Mouse (Mus musculus) spleen, adult 2 months (tissue): ENCODE measurements around the gene Itga5. TPM values are rescaled to one million over a fixed set of nuclear protein-coding genes. Genes with fewer than 3 reads are reported as not detected.

ENCODE experiments used
- DNase-seq, 2 experiments: peaks; one replicate each; pipeline versions ENCODE4 v3.0.0 to v3.0.0-alpha.2; 2012 to 2021; ENCODE audit warnings: low spot score in 2 of 2, low read depth in 1 of 2
- H3K27ac ChIP-seq: fragments of 200-500 bp; 2 replicates; pipeline ENCODE4 v1.5.1; 2012; ENCODE audit warnings: low read length, inconsistent platforms; ENCODE audit not compliant: insufficient read depth
- H3K27me3 ChIP-seq: fragments of 200-500 bp; 2 replicates; pipeline ENCODE4 v1.6.1; 2012; ENCODE audit warnings: mild to moderate bottlenecking, moderate library complexity, low read length, inconsistent platforms; ENCODE audit not compliant: control insufficient read depth, insufficient read depth
- H3K36me3 ChIP-seq: fragments of 200-500 bp; 2 replicates; pipeline ENCODE4 v1.6.1; 2012; ENCODE audit warnings: mild to moderate bottlenecking, low read length, inconsistent platforms; ENCODE audit not compliant: control insufficient read depth, insufficient read depth
- H3K4me1 ChIP-seq: fragments of 200-500 bp; 2 replicates; pipeline ENCODE4 v1.6.1; 2011; ENCODE audit warnings: inconsistent platforms; ENCODE audit not compliant: control insufficient read depth, insufficient read depth, insufficient read length
- H3K4me3 ChIP-seq: fragments of 200-500 bp; 2 replicates; pipeline ENCODE4 v1.5.1; 2011; ENCODE audit warnings: mild to moderate bottlenecking, inconsistent platforms; ENCODE audit not compliant: insufficient read depth, insufficient read length; ENCODE audit errors: extremely low read depth
- CTCF ChIP-seq: fragments of 200-500 bp; IDR thresholded peaks from 2 replicates; pipeline ENCODE4 v1.5.1; 2011; ENCODE audit warnings: mild to moderate bottlenecking, inconsistent platforms; ENCODE audit not compliant: insufficient read depth, insufficient read length, insufficient replicate concordance; ENCODE audit errors: extremely low read depth
- POLR2A ChIP-seq: fragments of 200-500 bp; IDR thresholded peaks from 2 replicates; pipeline ENCODE4 v1.6.1; 2011; ENCODE audit warnings: low read depth, low read length, inconsistent platforms
- WGBS: fragments of 180-500 bp; shearing (Covaris S2); methylation state at CpG from one replicate; pipeline ENCODE4 v1.1.7; 2018; 5-methylcytosine and 5-hydroxymethylcytosine counted together
- polyA plus RNA-seq: library from polyadenylated mRNA; depleted of rRNA; stranded (reverse); fragments of >200 nt; gene quantifications from 2 replicates; pipeline ENCODE4 v1.2.3, GENCODE M21; 2012

Itga5 gene
- polyA plus RNA-seq, 1 experiment = 8.0 TPM

- Histone ChIP-seq H3K27ac (no peak overlapping the region), H3K27me3 (no peaks in the 10 kb centered on the region), H3K36me3 (peaks cover 6% of the 10 kb centered on the region), H3K4me1 (no peaks in the 10 kb centered on the region), H3K4me3 (no peak overlapping the region)
- 43% methylated on average over 18 of the region's 18 CpGs for WGBS
- TF ChIP-seq CTCF = peak; percentile 17; the same call in 1 of the 2 replicates
- no peak for TF ChIP-seq POLR2A
- DNase-seq = peak in 1 of 2 experiments; percentile 37
These were observed 53.0 kb downstream of the Itga5 start for GRCm38 (mm10) chr15:103313495-103314095.

GRCm38 (mm10) chr15:103310365-103310910, 56.1 kb downstream of the Itga5 start, which contains the start of gene Gpr84:
Gpr84 (minus strand) TSS chr15:103310612.
- no peaks in the 10 kb centered on the region; the same call in 1 of the 2 replicates for H3K36me3 ChIP-seq
- H3K4me3 ChIP-seq = no peak within 1 kb of the TSS
- peaks cover 2% of the 10 kb centered on the region; the same call in 1 of the 2 replicates for H3K4me1 ChIP-seq
- 7% methylated on average over 6 of the region's 6 CpGs for whole genome bisulfite sequencing
- TF ChIP-seq CTCF (no peak), POLR2A (no peak)
- H3K27ac ChIP-seq = peak within 1 kb of the TSS; percentile 19; the same call in 1 of the 2 replicates
- DNase-seq = no peak
- no peaks in the 10 kb centered on the region for H3K27me3 ChIP-seq

- no peak for DNase-seq
- TF ChIP-seq POLR2A = no peak
- no peak for TF ChIP-seq CTCF
- H3K4me1 ChIP-seq = peaks cover 5% of the 10 kb centered on the region; the same call in 1 of the 2 replicates
- no peak overlapping the region for H3K4me3 ChIP-seq
- H3K36me3 ChIP-seq = no peaks in the 10 kb centered on the region
- H3K27ac ChIP-seq = no peak overlapping the region
- no peaks in the 10 kb centered on the region for H3K27me3 ChIP-seq
- 83% methylated on average over 26 of the region's 26 CpGs for WGBS
These were observed 57.5 kb downstream of the Itga5 start for GRCm38 (mm10) chr15:103308876-103309580.

GRCm38 (mm10) chr15:103308056-103308875, 58.3 kb downstream of the Itga5 start:
- no peak for DNase-seq
- no peak overlapping the region for H3K4me3 ChIP-seq
- no peak overlapping the region for H3K27ac ChIP-seq
- peaks cover 5% of the 10 kb centered on the region; the same call in 1 of the 2 replicates for H3K4me1 ChIP-seq
- no peaks in the 10 kb centered on the region for H3K36me3 ChIP-seq
- no peak for TF ChIP-seq CTCF
- no peak for TF ChIP-seq POLR2A
- WGBS = 42% methylated on average over 28 of the region's 28 CpGs
- H3K27me3 ChIP-seq = no peaks in the 10 kb centered on the region

- DNase-seq = peak; percentile 83 to 88
- H3K36me3 ChIP-seq = no peaks in the 10 kb centered on the region
- no peaks in the 10 kb centered on the region for H3K27me3 ChIP-seq
- H3K27ac ChIP-seq = no peak overlapping the region
- 2% methylated on average over 7 of the region's 7 CpGs for WGBS
- H3K4me3 ChIP-seq = no peak overlapping the region
- H3K4me1 ChIP-seq = peaks cover 5% of the 10 kb centered on the region; the same call in 1 of the 2 replicates
- TF ChIP-seq POLR2A = no peak
- TF ChIP-seq CTCF = peak; percentile 84; the same call in 1 of the 2 replicates
These were observed 59.4 kb downstream of the Itga5 start for GRCm38 (mm10) chr15:103307125-103307524.

- peak overlapping the region; percentile 53; the same call in 1 of the 2 replicates for H3K27ac ChIP-seq
- peak overlapping the region; percentile 62 for H3K4me3 ChIP-seq
- H3K27me3 ChIP-seq = no peaks in the 10 kb centered on the region
- peaks cover 5% of the 10 kb centered on the region; the same call in 1 of the 2 replicates for H3K4me1 ChIP-seq
- TF ChIP-seq CTCF (no peak), POLR2A (no peak)
- no peaks in the 10 kb centered on the region for H3K36me3 ChIP-seq
- DNase-seq = no peak
- WGBS = 39% methylated on average over 8 of the region's 8 CpGs
These were observed 60.5 kb downstream of the Itga5 start for GRCm38 (mm10) chr15:103305792-103306645.
